Mouse (Mus musculus): ENCODE results near the gene Ltbp4.

DNA sequence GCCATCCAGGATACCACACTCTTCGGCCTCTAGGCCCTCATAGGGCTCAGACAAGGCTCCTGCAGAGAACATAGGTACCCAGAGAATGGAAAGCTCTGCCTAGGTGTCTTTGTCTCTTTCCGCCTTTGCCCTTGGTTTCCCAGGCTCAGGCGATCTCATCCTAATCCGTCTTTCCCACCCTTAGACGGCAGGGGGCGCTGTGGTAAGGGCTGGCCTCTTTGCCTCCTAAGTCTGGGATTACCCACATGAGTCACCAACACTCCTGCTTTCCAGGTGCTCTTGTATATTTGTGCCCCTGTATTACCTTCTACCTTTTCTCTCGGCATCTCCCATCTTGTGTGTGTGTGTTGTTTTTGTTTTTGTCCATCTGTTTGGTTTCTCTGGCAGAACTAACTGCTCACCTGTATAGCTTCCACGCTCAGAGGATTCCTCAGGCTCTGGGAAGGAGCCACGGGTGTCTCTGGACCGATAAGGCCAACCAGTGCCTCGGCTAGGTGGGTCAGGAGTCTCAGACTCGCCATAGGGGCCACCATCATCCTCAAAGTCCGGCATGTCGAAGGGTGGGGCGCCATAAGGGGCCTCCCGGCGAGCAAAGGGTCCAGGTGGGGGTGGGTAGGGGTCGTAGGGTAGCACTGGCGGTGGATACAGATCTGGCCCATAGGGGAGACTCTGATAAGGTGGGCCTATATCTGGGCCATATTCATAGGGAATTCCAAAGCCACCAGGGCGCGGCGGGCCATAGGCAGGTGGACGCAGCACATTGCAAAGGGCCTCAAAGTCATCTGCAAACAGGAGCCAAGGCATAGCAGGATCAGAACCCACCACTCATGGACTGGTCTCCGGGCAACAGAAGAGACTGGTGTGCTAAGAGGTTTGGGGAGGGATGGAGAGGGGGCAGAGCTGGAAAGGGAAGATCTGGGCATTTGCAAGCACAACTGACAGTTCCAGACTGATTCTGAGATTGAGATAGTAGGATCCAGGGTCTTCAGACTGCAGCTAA is 31.0 kb downstream of the Ltbp4 start:
- TF ChIP-seq TAL1 (IDR thresholded peaks at IDR 0.05; ENCODE audit: low read length) = no peak
- TF ChIP-seq GATA1 (IDR thresholded peaks at IDR 0.05; ENCODE audit: low read length) = no peak

All from erythroblast, embryonic 14.5 days (primary cell).